Mouse (Mus musculus) spleen, postnatal 4 days (tissue): ENCODE results near the gene Depdc1b.

Experiments used
- DNase-seq, 2 experiments: peaks; one replicate each; pipeline ENCODE4 v3.0.0; 2022; ENCODE audit warnings: low spot score in 2 of 2

Depdc1b gene

GRCm38 (mm10) chr13:108316487-108316903 is 363 bp downstream of the Depdc1b start:
- DNase-seq: peak; percentile 62 to 76

- peak in 1 of 2 experiments; percentile 55 for DNase-seq
These were observed 1.3 kb downstream of the Depdc1b start for GRCm38 (mm10) chr13:108317414-108317813.

GRCm38 (mm10) chr13:108319028-108319427 is 2.9 kb downstream of the Depdc1b start:
- DNase-seq: no peak

DNA sequence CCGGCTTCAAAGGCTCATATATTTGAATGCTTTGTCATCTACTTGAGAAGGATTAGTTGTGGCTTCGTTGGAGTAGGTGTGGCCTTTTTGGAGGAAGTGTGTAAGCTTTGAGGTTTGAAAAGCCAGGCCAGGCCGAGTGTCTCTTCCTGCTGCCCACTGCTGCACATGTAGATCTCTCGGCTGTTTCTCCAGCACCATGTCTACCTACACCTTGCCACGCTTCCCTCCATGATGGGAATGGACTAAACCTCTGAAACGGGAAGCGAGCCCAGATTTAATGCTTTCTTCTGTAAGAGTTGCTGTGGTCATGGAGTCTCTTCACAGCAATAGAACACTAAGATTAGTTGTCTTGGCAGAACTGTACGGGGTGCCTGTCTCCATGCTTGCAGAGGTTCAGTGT is 4.1 kb downstream of the Depdc1b start:
- DNase-seq: peak in 1 of 2 experiments; percentile 53

- no peak for DNase-seq
These were observed 6.3 kb downstream of the Depdc1b start for GRCm38 (mm10) chr13:108322466-108322865.

DNA sequence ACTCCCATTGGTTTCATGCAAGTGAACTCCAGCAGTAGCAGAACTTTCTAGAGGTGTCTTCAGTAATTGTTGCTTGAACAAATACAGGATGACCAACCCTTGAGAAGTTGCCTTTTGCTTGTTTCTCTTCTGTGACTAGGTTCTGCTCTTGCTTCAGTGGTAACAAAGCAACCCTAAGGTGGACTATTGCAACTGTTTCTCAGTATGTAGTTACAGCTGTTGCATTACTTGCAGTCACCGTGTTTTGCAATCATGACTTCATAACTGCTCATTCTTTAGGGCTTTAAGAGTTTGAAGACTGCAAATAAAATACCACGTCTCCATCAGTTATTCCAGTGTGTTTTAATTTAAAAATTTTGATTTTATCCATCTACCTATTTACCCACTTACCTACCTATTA is 7.2 kb downstream of the Depdc1b start:
- no peak for DNase-seq

DNA sequence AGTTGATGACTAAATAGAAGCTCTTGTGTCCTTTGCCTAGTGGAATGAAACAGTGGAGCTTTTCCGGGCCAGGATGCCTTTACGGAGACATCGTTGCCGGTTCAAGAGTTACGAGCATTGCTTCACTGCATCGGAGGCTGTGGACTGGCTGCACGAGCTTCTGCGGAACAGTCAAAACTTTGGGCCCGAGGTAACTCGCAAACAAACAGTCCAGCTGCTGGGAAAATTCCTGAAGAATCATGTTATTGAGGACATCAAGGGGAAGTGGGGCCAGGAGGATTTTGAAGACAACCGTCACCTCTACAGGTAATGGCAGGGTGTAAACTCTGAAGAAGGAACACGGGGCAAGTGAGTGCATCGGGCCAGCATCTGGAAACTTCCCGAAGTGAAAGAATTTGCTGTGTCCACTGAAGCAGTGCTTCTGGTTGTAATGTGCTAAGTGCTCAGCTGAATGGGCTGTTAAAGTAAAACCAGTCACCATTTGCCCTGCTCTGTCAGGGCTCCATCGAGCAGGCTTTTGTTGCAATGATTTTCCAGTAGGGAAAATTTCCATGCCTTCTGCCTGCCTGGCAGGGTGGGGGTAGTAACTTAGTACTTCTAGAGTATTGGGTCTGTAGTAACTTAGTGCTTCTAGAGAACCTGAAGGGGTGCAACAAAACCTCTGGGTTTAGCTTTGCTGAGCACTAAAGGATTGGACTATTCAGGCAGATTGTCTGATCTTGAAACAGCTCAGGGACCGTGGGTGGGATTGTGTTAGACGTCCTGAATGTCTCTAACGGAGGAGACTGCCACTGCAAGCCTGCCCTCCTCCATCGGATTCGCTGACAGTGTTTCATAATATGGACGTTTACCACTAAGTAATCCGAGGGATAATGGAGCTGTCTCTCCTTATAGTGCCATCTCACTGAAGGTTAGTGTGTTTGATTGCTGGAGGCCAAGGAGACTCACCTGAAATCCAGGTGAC is 8.0 kb downstream of the Depdc1b start:
- peak in 1 of 2 experiments; percentile 55 for DNase-seq

DNA sequence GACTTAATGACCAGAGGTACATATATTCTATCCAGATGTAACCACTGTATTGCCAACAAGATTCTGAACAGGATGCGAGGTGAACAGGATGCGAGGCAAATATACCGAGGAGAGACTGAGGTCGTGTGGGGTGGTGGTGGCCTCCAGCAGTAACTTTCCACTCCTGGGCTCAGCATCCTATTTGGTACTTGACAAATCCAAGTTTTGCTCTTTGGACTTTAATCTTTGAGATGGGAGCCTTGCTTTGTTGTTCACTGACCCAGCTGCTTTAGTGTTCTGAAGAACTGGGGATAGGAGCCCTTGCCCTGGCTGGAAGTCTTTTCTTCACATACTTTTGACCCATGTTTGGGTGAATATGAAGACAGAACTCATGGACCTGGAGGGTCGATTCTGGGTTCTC is 9.7 kb downstream of the Depdc1b start:
- no peak for DNase-seq

DNA sequence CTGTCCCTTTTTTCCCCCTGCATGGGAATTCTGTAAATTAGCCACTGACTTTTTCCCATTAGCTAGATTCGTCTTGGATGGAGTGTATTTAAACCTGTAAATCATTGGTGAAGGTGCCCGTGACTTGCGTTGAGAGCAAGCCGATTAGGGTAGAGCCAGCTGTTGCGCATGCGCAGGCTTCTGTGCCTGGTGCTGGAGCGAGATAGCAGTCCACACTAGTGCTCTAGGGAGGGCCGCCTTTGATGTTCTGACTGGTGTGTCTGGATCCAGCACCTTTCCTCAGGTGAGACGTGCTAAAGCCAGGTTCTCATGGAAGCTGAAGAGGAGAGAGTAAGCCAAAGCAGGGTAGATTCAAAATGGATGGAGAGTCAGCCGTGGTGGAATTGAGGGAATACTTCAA is 10.2 kb downstream of the Depdc1b start:
- DNase-seq: no peak

DNA sequence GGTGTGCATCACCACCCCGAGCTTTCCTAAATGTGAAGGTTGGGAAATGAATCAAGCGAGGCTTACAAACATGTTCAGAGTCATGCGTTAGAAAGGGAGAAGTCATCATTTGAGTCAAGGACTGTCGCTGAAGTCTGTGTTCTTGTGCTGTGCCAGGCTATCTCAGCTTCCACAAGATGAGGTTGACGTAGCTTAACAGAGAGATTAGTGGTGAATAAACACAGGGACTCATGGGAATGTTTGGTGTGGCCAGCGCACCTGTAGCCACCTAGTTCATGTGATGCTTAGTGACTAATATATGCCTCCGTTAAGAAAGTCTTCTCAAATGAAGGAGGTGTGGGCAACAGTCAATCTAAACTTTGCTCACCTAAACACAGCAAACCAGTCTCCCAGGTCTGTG is 10.9 kb downstream of the Depdc1b start:
- DNase-seq: no peak

DNA sequence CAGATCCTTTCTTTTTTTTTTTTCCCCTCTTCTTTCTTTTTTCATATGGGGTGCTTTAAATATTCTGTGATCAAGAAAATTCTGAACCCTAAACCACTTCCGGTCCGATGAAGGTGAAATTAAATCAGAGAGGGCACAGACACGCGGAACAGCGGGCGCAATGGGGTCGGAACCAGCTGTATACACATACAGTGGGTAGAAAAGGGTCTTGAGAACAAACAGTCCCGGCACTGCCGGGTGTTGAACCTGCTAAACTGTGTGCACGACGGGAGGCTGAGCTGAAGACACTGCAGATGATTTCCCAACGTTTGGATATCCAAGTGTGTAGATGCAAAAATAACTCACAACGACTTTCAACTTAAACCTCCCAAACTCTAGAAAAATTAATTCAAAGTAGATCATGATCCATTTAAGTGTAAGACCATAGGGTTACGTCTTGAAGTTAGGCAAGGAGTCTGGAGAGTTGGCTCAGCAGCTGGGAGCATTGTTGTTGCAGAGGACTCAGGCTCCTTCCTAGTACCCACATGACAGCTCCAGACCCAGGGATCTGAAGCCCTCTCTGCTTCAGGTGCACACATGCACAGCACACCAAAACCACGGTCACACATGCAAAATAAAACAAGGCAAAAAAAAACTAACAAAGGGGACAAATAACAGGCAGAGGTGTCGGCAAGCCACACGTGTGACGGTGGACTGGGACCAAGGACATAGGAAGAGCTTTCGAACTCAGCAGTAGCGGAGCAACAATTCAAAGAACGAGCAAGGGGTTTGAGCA is 12.5 kb downstream of the Depdc1b start:
- no peak for DNase-seq

DNA sequence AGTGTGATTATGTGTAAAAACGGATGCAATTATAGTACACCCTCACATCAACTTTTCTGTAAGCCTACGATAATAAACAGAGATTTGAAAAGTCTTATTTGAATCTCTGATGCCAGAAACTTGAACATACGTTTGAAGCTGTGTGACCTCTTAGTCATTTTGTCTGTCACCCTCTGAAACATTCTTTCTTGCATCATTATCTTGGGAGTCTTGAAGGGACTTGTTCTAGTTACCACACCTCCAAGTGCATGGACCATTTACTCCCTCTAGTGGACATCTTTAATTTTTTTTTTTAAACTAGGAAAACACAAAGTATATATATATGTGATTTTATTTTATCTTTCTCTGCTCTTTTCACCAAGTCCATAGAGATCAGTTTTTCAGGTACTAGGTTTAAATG is 13.6 kb downstream of the Depdc1b start:
- no peak for DNase-seq

DNA sequence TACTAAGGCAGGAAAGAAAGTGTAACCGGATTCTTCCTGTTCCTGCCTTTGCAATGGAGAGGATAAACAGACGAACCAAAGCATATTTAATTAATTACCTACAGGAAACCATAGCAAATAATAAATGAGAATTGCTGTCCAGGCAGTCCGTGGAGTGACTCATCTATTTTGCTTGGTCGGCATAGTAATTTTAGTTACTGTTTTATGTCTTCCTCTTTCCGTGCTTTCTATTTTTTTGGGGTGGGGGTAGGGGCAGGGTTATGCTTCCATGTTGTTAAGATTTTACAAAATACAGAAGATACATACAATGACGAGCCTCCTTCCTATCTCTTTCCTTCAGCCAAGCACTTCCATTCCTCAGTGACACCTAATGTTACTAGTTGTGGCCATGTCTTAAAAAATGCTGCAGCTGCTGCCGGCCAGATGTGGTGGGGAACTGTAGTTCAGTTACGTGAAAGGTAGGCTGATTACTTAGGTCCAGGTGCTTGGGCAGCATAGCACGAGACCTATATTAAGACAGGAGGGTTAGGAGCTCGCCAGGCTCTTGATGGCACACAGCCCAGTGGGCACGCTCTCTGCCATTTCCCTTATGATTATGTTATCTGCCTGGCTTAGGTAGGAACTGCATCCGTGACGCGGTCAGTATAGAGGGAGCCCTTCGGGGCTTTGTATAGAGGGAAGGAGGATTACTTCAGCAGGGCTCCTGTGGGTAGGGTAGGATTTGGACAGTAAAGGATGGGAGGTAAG is 19.3 kb downstream of the Depdc1b start:
- no peak for DNase-seq

- no peak for DNase-seq
These were observed 20.1 kb downstream of the Depdc1b start for GRCm38 (mm10) chr13:108336192-108336591.

DNA sequence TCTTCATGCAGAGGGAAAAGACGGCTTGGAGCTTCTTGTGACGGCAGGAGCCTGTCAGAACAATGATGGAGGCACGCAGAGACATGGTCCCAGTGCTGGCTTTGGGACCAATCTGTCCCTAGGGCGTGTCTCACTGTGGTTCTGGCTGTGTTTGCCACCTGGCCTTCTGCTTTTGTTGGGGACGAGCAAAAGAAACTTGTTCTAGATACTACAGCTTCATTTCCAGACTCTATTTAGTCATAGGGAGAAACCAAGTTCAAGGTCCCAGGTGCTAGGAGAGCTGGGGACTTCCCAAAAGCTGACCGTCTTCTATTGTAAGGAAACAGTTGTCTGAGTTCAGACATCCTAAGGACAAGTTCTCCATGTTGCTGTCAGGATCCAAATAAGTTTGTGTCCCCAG is 21.2 kb downstream of the Depdc1b start:
- no peak for DNase-seq

DNA sequence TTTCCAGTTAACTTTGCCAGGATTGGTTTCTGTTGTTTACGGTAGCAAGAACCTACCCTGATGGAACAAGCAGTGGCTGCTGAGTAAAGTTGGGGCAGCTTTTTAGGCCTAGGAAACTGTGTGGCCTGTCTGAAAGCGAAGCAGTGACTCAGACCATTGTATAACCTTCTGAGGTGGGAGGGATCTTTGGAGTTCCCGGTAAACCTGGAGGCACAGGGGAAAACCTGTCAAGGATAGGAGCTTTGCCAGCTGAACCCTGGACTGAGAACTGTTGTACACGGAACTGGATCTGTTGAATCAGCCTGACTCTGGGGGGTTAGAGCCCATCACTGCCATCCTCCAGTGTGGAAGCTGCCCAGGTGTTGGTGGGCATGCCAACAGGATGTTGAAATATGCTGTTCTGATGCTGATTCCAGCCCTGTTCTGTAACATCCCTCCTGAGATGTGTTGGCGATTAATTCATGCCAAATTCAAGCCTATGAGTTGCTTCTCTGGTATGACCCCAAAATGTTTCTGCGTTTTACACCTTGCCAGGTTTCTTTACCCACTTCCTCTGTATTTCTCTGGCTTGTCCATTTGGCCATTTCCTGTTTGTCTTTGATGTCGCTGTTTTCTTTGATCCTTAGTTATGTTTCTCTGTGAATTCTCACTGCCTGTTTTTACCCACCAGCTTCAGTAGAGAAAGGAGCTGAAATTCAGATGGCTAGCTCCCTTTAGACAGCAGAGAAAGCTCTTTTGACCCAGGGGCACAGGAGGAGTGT is 22.1 kb downstream of the Depdc1b start:
- DNase-seq: no peak

GRCm38 (mm10) chr13:108339907-108340596 is 23.9 kb downstream of the Depdc1b start:
- no peak for DNase-seq

- DNase-seq: no peak
These were observed 25.5 kb downstream of the Depdc1b start for GRCm38 (mm10) chr13:108341585-108341984.

DNA sequence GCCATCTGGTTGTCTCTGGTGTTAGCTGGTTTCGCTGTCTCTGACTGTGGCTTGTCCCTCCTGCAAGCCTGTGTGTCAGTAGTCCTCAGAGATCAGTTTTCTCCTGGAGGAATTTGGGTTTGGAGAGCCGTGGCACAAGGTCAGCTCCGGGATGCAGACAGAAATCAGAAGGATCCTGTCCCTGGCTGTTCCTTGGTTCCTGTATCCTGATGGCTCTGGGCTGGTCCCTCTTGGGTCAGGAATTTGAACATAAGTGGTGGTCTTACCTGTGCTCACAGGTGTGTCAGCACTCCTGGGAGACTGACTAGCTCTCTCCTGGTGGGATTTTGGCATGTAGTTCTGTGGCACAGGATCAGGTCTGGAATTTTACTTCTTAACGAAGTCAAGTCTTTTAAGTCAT is 29.6 kb downstream of the Depdc1b start:
- no peak for DNase-seq

- DNase-seq: peak in 1 of 2 experiments; percentile 18
These were observed 30.9 kb downstream of the Depdc1b start for GRCm38 (mm10) chr13:108347016-108347415.

DNA sequence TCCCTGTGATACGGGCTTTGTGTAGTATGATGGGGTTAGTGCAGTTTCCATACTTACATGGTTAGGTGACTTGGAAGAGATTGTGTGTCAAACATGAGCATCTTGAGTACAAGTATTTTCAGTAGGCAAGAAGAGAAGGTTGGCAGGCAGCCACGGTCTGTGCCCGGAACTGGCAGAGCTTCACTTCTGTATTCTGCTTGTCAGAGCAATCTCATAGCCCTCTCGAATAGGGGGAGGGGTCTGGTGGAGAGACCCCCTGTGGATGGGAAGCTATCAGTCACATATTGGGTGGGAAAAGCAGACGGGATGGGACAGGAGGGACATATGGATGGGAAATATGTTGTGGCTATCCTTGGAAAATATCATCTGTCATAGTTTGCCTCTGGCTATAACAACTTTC is 33.5 kb downstream of the Depdc1b start:
- DNase-seq: no peak
